Mouse (Mus musculus): Measurements from ENCODE around the gene Hoxb5.

Gene Hoxb5

DNA sequence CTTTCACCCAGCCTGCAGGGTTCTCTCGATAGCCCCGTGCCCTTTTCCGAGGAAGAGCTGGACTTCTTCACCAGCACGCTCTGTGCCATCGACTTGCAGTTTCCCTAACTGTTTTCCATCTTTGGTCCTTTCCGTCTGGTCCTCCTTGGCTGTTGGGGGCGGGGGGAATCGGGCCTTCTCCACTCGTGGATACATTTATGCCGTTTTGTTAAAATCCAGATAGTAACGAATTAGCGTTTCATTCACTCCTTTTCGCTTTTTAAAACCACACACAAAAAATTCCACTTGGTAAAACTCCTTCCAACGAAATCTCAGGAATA lies 50.3 kb downstream of the Hoxb5 start:
- DNase-seq (ENCODE audit: low spot score), result peak; percentile 70

- peak; percentile 30 for DNase-seq (ENCODE audit: low spot score)
These were observed 50.8 kb downstream of the Hoxb5 start for GRCm38 (mm10) chr11:96353939-96354338.

DNA sequence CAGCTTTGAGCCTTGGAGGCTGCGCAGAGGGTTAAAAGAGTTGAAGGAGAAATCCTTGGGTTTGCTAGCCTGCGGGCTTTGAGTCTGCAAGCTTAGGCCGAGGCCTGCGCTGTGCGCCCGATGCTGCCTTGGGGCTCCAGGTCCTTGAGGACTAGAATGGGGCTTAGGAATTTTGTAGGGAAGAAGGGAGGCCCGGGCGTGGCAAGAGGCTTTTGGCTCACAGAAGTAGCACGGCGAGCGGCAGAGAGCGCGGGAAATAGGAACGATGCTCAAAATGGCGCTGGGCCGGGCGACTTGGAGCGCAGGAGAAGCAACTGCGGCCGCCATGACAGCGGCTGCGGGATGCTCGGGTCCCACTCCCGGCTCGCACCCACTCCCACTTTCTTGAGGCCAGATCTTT lies 51.2 kb downstream of the Hoxb5 start:
- peak; percentile 33 for DNase-seq (ENCODE audit: low spot score)

- no peak for DNase-seq (ENCODE audit: low spot score)
These were observed 51.7 kb downstream of the Hoxb5 start for GRCm38 (mm10) chr11:96354801-96355311.

Data from adipocyte (in vitro differentiated cells).